Mouse (Mus musculus) monocyte, adult 5-6 weeks (primary cell): ENCODE measurements at regions not wholly inside any gene's neighbourhood (a gene's known extent, or its start where the extent isn't known, plus 50 kb on each side); places are given as distances from the start of the nearest gene placed in this dataset.

Source experiments
- ATAC-seq: fragments of 153-309, 156-312 bp; replicated peaks from 2 replicates; pipeline ENCODE4 v1.8.0; 2017; ENCODE audit warnings: mild to moderate bottlenecking; ENCODE audit not compliant: low TSS enrichment, insufficient number of reproducible peaks, severe bottlenecking, poor library complexity, low FRiP score

DNA sequence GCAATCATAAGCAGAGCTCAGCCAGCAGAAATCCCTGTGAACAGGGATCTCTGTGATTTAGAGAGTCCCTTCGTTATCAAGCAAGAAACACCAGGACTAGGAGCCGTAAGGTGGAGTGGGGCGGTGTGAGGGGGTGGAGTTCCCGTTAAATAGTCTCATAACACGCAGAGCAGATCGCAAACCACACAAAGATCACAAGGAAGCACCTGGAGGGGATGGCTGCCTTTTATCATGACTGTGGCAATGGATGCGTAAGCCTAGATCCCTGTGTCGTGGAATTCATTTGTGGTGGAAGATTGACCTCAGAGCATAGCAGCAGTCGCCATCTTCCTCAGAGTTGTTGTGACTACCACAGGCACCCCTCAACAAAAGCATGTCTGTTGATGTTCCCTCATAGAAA is 159.0 kb upstream of the Haao start:
- no peak for ATAC-seq

DNA sequence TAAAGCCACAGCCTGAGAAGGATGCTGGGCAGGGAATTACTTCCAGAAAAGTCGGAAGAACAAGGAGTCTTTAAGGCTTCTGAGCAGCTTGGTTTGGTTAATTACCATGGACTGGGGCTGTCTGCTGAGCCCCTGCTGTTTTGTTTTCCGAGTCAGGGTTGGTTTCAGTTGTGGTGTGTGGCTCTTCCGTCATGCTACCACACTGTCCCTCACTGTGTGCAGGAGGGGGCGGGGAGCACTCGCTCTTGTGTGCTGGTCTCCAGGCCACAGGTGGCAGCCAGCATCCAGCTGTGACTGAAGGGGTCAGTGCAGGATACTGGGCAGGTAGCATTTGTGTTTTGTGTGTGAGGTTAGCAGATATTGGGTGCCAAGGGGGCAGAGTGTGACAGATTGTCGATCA is 156.5 kb upstream of the Haao start:
- ATAC-seq: peak; percentile 55; the same call in 1 of the 2 replicates

DNA sequence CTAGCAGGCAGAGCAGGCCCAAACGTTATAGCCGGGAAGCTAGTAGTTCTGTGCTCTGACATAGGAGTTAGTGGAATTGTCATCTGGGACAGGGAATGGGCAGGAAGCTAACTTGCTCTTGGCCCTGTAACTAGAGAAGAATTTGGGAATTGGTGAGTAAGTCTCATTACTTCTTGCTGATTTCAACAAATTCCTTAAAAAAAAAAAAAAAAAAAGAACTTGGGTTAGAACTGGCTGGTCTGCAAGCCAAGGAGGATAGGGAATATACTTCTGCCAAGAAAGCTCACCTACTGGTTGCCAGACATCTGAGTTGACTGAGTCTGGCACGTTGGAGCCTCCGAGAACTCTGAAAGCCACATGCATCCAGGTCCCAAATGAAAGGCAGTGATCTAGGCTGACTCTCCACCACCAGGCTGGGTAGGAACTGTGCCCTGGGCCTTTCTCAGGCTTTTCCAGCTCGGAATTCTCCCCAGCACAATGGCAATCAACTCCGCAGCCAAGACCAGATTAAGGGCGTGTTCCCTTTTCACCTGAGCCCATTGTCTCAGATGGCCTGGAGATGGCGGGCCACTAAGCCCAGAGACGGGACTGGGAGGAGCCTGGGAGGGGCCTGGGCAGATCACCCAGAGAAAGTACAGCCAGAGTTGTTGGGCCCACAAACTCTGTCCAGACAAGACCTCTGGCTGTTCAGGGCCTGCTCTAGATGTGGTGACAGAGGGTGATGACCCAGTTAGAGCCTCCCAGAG is 155.9 kb upstream of the Haao start:
- ATAC-seq: no peak

DNA sequence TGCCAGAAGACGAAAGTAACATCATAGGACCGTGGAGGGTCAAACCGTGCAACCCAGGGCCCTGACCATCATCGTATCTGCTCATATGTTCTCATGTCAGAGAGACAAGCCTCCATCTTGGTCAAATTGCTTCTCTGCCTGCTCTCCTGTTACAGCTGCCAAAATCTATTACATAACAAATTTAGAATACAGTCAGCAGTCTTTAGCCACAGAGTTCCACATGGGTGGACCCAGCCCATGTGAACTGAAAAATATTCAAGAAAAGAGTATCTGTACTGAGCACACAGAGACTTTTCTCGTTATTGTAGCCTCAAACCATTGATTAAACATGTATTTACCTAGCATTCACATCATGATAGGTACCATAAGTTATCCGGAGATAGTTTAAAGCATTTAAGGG is 155.2 kb upstream of the Haao start:
- no peak for ATAC-seq

DNA sequence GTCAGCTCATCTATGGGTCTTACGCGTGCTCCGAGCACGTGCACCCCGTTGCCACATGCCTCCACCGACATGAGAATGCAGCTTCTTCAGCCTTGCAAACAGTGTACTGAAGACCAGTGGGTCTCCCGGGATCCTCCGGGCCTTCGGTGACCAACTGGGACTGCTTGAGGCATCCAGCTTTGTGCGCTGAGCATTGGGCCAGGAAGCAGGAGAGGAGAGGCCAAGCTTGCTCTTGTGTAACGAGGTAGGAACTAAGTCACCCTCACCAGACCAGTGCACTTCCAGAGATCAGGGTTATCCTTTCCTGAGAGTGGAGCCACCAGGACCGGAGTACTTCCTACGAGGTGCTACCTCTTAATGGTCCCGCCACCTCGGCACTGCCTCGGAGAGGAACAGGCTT is 154.6 kb upstream of the Haao start:
- no peak for ATAC-seq

DNA sequence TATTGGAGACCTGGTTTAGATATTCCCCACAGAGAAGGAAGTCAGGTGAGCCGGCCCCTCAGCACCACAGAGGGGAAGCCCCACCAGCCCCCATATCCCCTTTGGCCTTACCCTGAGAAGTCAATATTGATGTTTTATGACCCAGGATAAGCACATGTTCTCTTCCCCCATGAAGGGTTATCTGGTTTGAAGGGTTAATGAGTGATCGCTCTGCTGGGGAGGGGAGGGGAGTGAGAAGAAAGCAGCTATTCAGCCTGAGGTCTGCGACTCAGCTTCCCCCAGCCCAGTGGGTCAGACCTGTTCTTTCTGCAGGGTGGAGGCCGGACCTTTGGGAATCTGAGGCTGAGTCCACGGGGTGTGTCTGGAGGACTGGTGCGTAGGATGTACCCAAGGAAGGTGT is 152.4 kb upstream of the Haao start:
- no peak for ATAC-seq

DNA sequence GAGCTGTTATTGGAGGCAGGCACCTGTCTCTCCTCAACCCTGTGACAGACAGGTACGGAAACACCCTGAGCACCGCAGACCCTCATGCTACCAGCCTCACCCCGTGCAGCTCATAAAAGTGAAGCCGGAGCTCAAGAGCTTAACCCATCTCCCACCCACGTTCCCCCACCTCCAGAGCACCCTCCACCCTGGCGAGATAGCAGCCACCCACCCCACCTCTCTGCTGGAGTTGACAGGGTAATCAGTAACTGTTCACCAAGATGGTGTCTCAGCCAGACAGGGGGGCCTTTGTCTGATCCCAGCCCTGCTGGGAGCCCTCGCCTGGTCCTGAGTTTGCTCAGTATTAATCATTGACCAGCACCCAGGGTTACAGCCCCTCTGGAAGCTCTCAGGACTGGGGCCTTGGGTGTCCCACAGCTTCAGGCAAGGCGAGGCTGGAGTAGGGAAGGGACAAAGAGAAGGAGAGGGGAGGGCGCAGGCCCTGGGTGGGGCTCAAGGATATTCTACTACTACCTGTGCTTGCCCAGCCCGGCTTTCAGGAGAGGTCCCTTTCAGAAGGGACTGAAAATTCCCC is 151.3 kb upstream of the Haao start:
- ATAC-seq: no peak

DNA sequence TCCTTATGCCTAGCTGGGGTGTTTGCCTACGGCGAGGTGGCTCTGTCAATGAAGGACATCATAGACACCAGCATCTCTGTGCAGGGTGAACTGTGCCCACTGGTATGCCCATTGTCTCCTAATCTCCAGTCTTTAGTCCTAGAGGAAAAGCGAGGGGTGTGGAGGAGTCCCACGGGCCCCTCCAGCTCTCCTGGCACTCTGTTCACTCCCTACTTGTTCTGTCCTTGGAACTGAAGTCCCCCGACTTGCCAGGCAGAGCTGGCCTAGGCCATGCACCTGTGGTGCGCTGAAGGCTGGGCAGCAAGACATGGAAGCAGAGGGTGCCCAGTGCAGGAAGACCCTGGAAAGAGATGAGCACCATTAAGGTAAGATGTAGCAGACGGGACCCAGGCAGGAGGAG is 150.6 kb upstream of the Haao start:
- ATAC-seq: no peak

DNA sequence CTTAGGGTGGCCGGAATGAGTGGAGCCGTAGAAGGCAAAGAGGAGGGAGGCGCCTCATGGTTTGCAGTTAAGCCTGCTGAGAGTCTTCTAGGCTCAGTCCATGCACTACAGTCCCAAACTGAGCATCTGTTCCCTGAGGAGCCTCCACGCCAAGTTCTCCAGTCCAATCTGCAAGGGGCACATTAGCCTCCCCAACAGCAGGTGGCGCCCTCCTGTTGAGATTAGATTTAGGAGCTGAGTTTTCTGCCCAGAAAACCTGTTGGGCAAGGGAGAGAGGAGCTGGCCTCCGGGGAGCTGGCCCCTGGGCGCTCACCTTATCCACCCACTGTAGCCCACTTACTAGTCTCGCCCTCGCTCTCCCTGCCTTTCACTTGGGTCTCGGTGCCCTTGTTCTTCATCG is 150.0 kb upstream of the Haao start:
- peak; percentile 49 for ATAC-seq

DNA sequence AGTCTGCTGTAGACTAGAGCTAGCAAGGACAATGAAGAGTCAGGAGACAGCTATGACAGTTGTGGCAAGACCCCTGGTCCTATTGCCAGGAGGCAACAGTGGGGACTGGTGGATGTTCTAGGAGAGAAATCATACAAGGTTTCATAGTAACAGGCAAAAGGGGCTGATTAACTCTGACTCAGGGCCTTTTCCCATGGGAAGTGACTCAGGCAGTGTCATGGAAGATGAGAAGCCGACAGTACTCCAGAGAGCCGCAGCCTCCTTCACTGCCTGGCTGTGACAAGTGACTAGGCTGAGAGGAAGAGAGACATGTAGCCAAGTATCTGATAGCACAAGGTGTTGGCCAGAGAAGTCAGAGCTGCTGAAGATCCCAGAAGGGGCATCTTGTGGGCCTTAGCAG is 145.3 kb upstream of the Haao start:
- ATAC-seq: no peak

DNA sequence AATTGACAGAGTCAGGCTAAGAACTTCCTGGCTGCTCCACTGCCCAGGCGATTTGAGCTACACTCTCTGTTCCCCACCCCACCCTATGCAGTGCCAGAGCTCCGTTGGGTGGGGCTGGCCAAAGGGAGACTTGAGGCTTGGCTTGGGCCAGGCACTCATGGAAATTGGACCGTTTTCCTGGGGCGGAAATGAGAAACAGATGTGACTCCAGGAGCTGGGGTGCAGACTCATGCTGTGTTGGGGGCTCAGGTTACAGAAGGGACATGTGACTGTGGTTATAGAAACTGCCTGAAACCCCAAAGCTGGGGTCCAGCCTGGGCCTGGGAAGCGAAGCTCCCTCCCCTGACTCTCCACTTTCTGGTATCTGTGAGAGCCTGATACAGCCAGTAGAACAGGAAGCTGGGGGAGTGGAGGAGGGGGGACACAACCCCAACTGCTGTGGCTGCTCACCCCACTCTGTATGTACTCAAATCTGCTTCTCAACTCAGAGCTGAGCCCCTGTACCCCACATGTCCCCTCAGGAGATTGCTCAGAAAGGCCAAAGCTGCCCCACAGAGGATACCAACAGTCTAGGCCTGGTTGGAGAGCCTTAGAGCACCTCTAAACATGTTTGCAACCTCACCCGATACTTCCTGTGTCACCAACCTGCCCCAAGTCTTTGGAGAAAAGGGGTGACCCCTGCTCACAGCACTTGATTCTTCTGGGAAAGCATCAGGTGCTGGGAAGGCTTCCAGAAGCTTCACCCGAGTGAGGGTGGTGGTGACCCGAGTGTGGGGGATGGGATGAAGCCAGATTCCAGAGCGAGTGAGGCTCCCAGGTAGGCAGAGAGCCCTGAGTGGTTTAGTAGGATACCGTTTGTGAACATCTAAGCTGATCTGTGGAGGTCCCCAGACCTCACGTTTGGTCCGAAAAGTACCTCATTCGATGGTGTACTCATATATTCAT is 142.9 kb upstream of the Haao start:
- ATAC-seq: no peak

DNA sequence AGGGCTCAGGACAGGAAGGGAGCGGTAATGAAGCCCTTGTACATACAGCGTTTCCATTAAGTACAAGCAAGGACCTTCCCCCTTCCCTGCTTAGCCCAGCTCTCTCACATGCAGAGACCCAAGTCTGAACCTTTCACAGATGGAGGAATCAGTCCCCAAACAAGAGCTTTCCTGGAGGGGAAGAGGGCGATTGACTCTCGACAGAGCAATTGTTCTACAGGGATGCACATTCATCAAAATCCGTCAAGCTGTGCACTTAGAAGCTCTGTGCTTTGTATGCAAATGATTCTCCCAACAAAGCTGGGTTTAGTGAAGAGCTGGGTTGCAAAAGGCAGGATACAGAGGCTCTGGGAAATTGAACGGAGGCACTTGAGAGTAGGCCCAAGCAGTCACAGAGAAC is 141.1 kb upstream of the Haao start:
- no peak for ATAC-seq

DNA sequence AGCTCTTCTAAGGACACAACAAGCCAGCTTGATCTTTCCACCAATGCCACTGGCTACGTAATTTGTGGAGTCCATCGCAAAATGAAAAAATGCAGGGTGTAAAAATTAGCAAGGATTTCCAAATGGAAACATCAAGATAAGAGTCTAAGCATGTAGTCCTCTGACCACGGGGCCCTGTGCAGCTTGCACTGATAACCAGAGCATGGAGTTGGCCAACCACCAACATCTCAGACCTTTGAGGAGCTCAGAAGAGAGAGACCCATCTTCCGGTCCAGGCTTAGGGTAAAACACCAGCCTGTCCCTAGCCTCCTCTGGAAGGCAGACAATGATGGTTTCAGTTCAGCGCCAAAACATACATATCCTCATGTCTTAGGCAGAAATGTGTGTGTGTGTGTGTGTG is 140.4 kb upstream of the Haao start:
- ATAC-seq: no peak

DNA sequence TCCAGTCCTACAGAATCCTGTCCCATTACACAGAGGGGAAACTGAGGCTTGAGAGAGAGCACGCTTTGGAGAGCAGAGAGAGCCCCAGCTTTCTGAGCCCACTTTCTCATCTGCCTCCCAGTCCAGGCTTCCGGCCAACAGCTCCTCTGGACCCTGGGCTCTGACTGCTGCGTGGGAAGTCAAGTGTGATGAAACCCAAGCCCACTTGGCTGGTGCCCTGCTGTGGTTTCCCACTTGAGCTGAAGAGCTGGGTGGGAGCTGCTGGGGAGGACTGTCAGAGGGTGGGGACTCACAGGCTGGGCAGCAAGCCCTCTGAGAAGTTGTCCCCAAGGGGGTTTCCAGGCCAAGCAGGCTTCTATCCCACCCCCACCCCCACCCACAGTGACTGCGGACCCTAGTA is 139.9 kb upstream of the Haao start:
- no peak for ATAC-seq

DNA sequence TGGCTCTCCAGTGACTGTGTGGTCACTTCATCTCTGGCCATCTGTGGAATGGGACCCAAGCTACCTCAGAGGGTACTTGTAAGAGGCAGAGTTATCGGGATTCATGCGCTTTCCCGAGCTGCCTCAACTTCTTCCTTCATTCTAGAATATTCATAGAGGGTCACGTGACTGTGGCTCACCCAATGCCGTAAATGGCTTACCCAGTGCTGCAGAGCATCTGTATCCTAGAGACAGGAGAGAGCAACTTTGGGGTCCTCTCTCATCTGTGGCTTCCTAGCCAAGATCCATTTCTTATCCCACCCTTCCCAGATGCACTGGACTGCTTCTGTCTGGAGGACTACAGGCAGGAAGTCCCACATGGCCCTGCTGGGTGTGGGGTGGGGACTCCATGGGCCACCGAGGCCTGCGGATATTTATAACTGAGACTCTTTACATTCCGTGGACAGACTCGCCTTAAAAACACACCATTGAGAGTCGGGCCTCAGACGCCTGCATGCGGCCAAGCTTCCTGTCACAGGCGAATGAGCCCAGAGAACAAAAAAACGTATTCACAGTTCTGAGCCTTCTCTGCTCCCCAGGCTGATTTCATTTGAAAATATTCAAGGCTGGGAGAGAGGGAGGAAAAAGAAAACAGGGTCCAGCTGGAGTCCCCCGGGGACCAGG is 138.3 kb upstream of the Haao start:
- ATAC-seq: no peak

DNA sequence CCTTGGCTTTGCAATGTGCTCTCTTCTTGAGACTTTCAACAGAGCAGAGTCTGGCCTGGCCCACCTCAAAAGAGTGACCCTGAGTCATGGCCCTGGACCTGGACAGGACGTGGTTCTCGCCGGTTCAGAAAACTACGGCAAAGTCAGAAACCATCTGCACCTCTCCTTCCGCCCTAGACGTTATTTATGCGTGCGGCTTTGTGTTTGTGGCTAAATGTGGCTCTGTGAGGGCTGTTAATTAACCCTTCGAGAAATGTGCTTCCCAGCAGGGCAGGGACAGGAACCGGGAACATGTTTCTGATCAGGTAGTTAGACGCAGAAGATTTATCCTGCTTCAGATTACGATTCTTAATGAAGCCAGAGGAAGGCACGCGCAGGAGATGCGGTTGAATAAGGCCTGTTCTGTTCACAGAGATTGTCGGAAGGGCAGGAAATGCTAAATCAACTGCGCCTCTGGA is 137.6 kb upstream of the Haao start:
- ATAC-seq: no peak; the same call in 1 of the 2 replicates

DNA sequence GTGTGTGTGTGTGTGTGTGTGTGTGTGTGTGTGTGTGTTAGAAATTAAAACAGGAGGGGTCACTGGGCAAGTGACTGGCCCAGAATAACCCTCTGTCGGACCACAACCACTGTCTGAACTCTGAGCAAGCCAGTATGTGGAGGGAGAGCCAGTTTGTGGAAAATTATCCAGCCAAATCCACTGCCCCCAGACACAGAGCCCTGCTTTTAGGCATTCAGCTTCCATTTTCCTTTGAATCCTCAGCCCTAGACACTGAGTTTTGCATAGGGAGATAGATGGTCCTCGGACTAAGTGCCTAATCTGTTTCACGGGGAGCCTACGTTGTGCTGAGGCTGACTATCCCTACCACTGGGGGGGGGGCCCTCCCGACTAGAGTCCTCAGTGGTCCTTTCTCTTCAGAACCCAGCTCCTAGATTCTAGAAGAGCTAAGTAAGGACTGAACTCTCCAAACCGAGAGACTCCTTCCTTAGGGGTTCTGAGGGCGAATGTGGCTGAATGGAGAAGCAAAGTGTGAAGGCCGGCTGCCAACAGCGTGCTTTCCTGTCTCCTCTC is 136.2 kb upstream of the Haao start:
- no peak for ATAC-seq

DNA sequence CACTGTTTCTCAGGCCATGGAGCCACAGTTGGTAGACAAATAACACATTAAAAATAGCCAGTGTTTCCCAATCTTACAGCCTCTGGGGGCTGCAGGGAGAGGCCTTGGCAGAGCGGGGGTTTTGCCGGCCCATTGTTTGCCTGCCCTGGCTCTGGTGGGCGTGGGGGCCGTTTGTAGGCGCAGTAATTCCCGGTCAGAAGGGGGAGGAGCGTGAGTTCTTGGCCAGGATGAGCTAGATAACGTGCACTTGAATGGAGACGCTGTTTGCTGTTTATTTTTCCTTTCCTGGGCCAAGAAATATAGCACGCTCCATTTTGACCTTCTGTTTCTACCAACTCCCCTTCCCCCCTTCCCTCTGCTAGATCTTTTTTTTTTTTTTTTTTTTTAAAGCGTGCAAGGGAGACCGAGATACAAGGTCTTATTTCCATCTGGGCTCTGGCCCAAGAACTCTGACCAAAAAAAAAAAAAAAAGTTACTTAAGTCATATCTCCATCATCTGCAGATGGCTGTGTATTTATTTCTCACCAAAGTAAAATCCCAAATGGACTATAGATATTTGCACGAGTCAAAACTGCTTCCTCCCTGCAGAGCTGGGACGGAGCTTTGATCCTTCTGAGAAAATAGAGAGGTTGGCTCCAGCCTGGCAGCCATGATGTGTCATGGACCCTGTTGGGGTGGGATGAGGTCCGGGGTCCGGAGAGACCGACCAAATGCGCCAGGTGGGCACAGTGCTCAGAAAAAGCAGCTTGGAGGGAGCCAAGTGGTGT is 135.5 kb upstream of the Haao start:
- no peak for ATAC-seq
